Mouse (Mus musculus): ENCODE measurements around the gene Pfn4. TPM values are rescaled to one million over a fixed set of nuclear protein-coding genes. Genes with fewer than 3 reads are reported as not detected.
"Not testable (repeated sequence)": the region's sequence is repeated elsewhere in the genome, so short reads cannot be mapped to it uniquely, and the experiment has no call there.

The Pfn4 gene
- polyA plus RNA-seq, 1 experiment = not detected

DNA sequence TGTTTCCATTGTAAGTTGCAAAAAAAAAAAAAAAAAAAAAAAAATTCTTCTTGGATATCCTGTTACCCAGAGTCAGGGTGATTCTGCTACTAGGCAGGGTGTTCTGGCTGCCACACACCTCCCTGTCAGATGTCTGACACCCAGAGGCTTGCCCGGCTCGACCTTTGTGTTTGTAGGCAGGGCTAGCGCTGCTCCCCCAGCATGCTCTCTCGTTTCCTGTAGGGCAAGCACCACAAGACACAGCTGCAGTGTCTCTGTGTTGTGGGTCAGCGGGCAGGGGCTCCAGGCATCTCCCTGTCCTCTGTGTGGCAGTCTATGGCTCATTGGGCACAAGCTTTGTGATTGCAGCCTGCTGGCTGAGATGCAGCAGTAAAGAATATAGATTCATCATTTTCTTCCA, 14.8 kb downstream of the Pfn4 start:
- Histone ChIP-seq H3K4me3 (replicated peaks) (no peak overlapping the region), H3K27me3 (ENCODE audit: control insufficient read depth) (no peaks in the 10 kb centered on the region), H3K9me3 (ENCODE audit: control insufficient read depth, low read length) (no peaks in the 10 kb centered on the region), H3K36me3 (ENCODE audit: control insufficient read depth) (no peaks in the 10 kb centered on the region), H3K4me1 (ENCODE audit: control insufficient read depth) (no peaks in the 10 kb centered on the region)
- no peak for TF ChIP-seq GATA1 (IDR thresholded peaks at IDR 0.05; ENCODE audit: low read length)
- TF ChIP-seq TAL1 (IDR thresholded peaks at IDR 0.05; ENCODE audit: low read length) = no peak

DNA sequence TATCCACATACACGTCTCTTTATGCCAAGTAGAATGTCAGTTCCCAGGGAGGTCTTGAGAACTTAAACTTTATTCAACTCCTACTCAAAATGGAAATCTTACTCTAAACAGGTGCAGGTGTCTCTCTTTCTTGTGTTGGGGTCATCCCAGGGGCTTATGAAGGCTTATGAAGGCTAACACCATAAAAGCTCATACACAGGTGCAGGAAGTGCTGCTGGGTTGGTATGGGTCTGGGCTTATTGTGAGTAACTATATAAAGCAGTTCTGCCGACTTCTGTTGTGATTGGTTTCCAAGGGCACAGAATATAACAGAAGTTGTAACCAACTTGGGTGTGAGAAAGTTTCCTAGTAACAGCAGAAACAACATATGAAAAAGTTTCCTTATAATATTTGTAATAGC, 15.6 kb downstream of the Pfn4 start:
- no peak for TF ChIP-seq GATA1 (IDR thresholded peaks at IDR 0.05; ENCODE audit: low read length)
- no peak for TF ChIP-seq TAL1 (IDR thresholded peaks at IDR 0.05; ENCODE audit: low read length)
- Histone ChIP-seq H3K4me1 (ENCODE audit: control insufficient read depth) (no peaks in the 10 kb centered on the region), H3K27me3 (ENCODE audit: control insufficient read depth) (no peaks in the 10 kb centered on the region), H3K4me3 (replicated peaks) (no peak overlapping the region), H3K9me3 (ENCODE audit: control insufficient read depth, low read length) (no peaks in the 10 kb centered on the region), H3K36me3 (ENCODE audit: control insufficient read depth) (no peaks in the 10 kb centered on the region)

DNA sequence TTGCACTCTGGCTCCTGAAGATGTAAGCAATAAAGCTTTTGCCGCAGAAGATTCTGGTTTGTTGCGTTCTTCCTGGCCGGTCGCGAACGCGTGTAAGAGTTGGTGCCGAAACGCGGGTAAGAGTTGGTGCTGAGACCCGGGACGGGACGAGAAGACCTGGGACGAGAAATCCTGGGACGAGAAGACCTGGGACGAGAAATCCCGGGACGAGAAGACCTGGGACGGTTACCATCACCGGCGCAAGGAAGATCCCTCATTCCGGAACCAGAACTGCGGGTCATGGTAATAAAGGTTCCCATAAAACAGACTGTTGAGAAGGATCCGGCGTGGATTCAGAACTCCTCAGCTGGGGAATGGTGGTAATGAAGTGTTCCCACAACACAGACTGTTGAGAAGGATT, 19.3 kb downstream of the Pfn4 start:
- H3K36me3 ChIP-seq (ENCODE audit: control insufficient read depth) = not testable (repeated sequence)

DNA sequence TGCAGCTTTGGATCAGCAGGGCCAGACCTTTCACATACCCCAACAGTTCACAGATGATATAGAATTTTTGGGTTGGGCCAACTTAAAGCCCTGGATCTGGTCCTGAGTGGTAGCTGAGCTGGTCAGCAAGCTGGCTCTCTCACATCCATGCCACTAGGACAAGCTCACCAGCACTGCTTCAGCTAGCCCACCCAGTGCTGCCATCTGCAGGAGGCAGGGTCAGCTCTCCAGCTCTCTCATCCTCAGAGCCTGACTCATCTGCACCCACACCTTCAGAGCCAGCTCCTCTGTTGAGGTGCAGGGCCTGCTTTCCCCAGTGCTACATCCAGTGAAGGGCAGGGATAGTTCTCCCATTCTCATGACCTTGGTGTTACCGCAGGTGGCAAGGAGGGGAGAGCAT, 24.9 kb downstream of the Pfn4 start:
- Histone ChIP-seq H3K36me3 (ENCODE audit: control insufficient read depth) (no peaks in the 10 kb centered on the region), H3K4me3 (replicated peaks) (no peak overlapping the region)

More for the DNA sequence above, 19.3 kb downstream of the Pfn4 start:
- not testable (repeated sequence) for H3K27me3 ChIP-seq (ENCODE audit: control insufficient read depth); H3K4me3 ChIP-seq (replicated peaks); H3K4me1 ChIP-seq (ENCODE audit: control insufficient read depth); H3K9me3 ChIP-seq (ENCODE audit: control insufficient read depth, low read length)

DNA sequence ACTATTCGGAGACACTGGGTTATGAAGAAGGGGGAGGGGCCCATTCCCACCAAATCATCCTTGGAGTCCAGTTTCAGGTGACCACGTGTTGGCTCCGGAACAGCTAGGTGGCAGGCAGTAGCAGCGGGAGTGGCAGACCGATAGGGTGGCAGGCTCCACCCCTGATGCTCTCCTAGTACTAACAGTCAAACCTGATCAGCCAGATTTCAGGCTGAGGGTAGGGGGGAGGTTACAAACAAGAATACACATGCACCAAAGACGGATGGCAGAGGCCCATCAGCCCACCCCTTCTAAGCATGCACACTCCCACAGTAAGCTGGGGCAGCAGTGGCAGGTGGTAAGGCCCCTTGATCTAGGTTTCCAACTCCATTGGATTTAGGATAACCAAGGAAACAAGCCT, 28.6 kb downstream of the Pfn4 start:
- not testable (repeated sequence) for H3K27me3 ChIP-seq (ENCODE audit: control insufficient read depth); H3K36me3 ChIP-seq (ENCODE audit: control insufficient read depth); H3K9me3 ChIP-seq (ENCODE audit: control insufficient read depth, low read length); H3K4me3 ChIP-seq (replicated peaks); H3K4me1 ChIP-seq (ENCODE audit: control insufficient read depth)

More for the DNA sequence above, 24.9 kb downstream of the Pfn4 start:
- TF ChIP-seq GATA1 (IDR thresholded peaks at IDR 0.05; ENCODE audit: low read length) (no peak), TAL1 (IDR thresholded peaks at IDR 0.05; ENCODE audit: low read length) (no peak)
- Histone ChIP-seq H3K9me3 (ENCODE audit: control insufficient read depth, low read length) (no peaks in the 10 kb centered on the region), H3K4me1 (ENCODE audit: control insufficient read depth) (no peaks in the 10 kb centered on the region), H3K27me3 (ENCODE audit: control insufficient read depth) (no peaks in the 10 kb centered on the region)

DNA sequence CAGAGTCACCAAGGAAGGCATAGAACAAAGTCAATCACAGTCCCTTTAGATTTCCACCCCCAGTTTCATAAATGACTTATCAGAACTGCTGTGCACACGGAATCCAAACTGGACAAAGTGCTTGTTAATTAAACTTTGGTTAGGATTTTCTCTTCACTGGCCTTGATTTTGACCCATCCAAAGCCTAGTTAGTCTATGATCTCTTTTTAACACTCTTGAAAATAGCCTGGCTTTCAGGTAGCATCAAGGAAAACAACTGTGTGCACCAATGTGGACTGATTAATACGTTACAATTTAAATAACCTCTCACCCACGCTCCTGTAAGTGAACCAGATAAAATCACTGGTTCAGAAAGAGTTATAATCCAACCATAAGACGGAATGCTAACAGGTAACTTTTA, 42.2 kb downstream of the Pfn4 start:
- no peak for TF ChIP-seq GATA1 (IDR thresholded peaks at IDR 0.05; ENCODE audit: low read length)
- TF ChIP-seq TAL1 (IDR thresholded peaks at IDR 0.05; ENCODE audit: low read length) = no peak
- Histone ChIP-seq H3K9me3 (ENCODE audit: control insufficient read depth, low read length) (no peaks in the 10 kb centered on the region), H3K36me3 (ENCODE audit: control insufficient read depth) (no peaks in the 10 kb centered on the region), H3K4me1 (ENCODE audit: control insufficient read depth) (peaks cover 3% of the 10 kb centered on the region), H3K4me3 (replicated peaks) (no peak overlapping the region), H3K27me3 (ENCODE audit: control insufficient read depth) (peaks cover 12% of the 10 kb centered on the region)

DNA sequence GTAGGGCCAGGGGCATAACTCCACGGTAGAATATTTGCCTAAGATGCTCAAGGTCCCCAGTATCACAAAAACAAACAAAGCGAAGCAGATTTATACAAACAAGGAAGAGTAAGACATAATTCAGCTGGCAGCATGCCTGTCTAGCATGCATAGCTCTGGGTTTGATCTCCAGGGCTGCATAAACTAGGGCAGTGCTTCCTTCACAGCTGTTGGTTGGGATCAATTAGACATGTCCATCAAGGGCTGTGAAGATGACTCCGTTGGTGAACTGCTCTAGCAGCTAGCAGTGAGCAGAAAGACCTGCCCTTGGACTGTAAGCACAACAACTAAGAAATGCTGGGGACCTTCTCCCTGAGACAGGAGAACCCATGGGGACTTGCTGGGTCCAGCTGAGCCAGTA, 42.9 kb downstream of the Pfn4 start:
- peaks cover 10% of the 10 kb centered on the region for H3K4me1 ChIP-seq (ENCODE audit: control insufficient read depth)
- peaks cover 12% of the 10 kb centered on the region for H3K27me3 ChIP-seq (ENCODE audit: control insufficient read depth)
- no peak for TF ChIP-seq GATA1 (IDR thresholded peaks at IDR 0.05; ENCODE audit: low read length)
- no peak for TF ChIP-seq TAL1 (IDR thresholded peaks at IDR 0.05; ENCODE audit: low read length)
- H3K4me3 ChIP-seq (replicated peaks) = no peak overlapping the region
- no peaks in the 10 kb centered on the region for H3K36me3 ChIP-seq (ENCODE audit: control insufficient read depth)
- no peaks in the 10 kb centered on the region for H3K9me3 ChIP-seq (ENCODE audit: control insufficient read depth, low read length)

DNA sequence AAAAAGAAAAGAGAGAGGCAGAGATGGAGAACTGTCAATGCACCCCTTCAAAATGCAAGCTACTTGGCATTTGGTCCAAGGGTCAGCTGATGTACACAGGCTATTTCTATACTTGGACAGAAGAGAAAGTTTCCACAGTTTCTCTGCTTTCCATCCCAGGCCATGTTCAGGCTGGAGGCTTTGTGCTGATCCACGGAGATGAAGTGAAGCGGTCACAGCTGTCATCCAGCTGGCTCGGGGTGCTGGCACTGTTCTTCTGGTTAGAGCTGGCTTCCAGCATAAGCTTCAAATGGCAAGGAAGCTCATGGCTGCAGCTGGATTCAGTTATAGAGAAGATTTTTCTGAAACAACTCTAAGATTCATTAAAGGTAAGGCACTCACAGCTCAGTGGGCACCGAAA, 44.8 kb downstream of the Pfn4 start:
- Histone ChIP-seq H3K9me3 (ENCODE audit: control insufficient read depth, low read length) (no peaks in the 10 kb centered on the region), H3K4me1 (ENCODE audit: control insufficient read depth) (peaks cover 23% of the 10 kb centered on the region)
- no peak for TF ChIP-seq TAL1 (IDR thresholded peaks at IDR 0.05; ENCODE audit: low read length)
- TF ChIP-seq GATA1 (IDR thresholded peaks at IDR 0.05; ENCODE audit: low read length) = no peak

DNA sequence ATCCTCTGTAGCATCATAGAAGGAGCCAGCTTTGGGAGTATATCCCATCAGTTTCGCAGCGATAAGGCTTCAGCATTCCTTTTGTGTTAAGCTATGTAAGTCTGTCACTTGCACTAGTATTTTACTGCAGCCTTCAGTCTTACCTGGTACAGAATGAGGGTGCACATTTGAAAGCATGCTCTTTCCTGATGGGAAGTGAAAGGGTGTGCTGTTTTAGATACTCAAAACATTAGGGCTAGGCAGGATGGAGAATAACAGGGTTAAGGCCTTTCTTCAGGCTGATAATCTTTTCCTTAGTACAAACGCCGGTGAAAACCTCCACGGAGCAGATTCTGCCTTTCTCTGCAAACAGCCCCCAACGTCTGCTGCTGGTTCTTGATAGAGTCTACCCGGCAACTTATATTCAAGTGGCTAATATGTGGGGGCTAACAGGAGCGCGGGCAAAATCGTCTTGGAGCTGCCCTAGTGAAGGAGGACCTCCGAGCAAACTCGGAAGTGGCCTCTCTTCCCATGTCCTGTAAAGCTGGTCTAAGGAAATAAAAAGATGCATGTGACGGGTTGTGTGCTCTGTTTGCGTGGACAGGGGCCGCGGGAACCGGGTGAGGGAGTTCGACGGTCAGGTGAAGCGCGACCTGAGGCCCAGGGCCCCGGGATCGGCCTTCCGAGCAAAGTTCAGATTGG, 48.0 kb downstream of the Pfn4 start:
- no peak for TF ChIP-seq TAL1 (IDR thresholded peaks at IDR 0.05; ENCODE audit: low read length)
- TF ChIP-seq GATA1 (IDR thresholded peaks at IDR 0.05; ENCODE audit: low read length) = no peak
- Histone ChIP-seq H3K9me3 (ENCODE audit: control insufficient read depth, low read length) (no peaks in the 10 kb centered on the region), H3K36me3 (ENCODE audit: control insufficient read depth) (peaks cover 28% of the 10 kb centered on the region), H3K4me1 (ENCODE audit: control insufficient read depth) (peaks cover 37% of the 10 kb centered on the region), H3K27me3 (ENCODE audit: control insufficient read depth) (peaks cover 9% of the 10 kb centered on the region), H3K4me3 (replicated peaks) (peak overlapping the region; percentile 70)

More for the DNA sequence above, 44.8 kb downstream of the Pfn4 start:
- Histone ChIP-seq H3K36me3 (ENCODE audit: control insufficient read depth) (no peaks in the 10 kb centered on the region), H3K4me3 (replicated peaks) (no peak overlapping the region), H3K27me3 (ENCODE audit: control insufficient read depth) (peaks cover 12% of the 10 kb centered on the region)
